In the genomic region with DNA sequence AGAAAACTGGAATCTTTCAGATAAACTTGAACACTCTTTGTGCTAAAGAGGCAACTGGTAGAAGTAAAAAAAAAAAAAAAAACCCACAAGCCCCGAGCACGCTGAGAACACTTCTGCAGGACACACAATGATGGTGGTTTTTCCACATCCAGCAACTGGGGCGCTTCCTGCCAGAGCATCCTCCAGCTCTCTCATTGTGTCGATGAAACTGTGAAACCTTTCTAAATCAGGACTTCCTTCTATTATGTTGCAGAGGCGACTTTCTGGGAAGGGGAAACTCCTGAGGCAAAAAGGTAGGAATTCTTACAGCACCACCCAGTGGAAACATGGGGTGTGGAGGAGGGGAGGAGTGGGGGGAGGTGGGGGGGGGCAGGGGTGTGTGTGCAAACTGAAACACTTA, we compare ENCODE assay signal across 9 mouse cellular contexts. TPM values are rescaled to one million over a fixed set of nuclear protein-coding genes. Genes with fewer than 3 reads are reported as not detected.
DNase-seq lines count a peak whose midpoint lies in the region; ATAC-seq and TF ChIP-seq lines count a peak whose summit lies in the region.
"Had no signal": no experiment of that assay in that cellular context is flagged by ENCODE, and none has a peak within 500 bp of the region (broad histone marks: within the 10 kb centered on the region; RNA-seq: fewer than 3 reads in every experiment).

No protein-coding gene starts in this region.

- H3K4me1 ChIP-seq in embryonic facial prominence, embryonic 13.5 days, result peaks cover 57% of the 10 kb centered on the region
- peaks cover 18% of the 10 kb centered on the region; the same call in 1 of the 2 replicates for H3K4me1 ChIP-seq in forebrain, embryonic 13.5 days
- H3K4me1 ChIP-seq: neural tube, embryonic 12.5 days had no signal

- no peak for DNase-seq in gastrocnemius, adult 2 months
- no peak for DNase-seq in gastrocnemius, postnatal 36 days
- peak; percentile 53 for DNase-seq in 416B (ENCODE audit: low read depth)
- peak; percentile 54 for DNase-seq in kidney, postnatal 10 days
- DNase-seq in natural killer cell, adult 2 months (ENCODE audit: low spot score in 2 of 2), result no peak

- no peaks in the 10 kb centered on the region for H3K9me3 ChIP-seq in embryonic facial prominence, embryonic 13.5 days
- H3K9me3 ChIP-seq in forebrain, embryonic 13.5 days (replicated peaks), result no peaks in the 10 kb centered on the region
- H3K9me3 ChIP-seq: neural tube, embryonic 12.5 days had no signal

- intact Hi-C loops in gastrocnemius, adult 2 months (cut with DNase I), result no loop called here
- intact Hi-C loops in gastrocnemius, postnatal 36 days (cut with DNase I), result loop anchor here (10.0 kb wide), 1 partner anchor 253 kb away; no protein-coding TSS in a partner anchor

- H3K27me3 ChIP-seq in embryonic facial prominence, embryonic 13.5 days, result no peaks in the 10 kb centered on the region
- H3K27me3 ChIP-seq in forebrain, embryonic 13.5 days, result no peaks in the 10 kb centered on the region
- H3K27me3 ChIP-seq: neural tube, embryonic 12.5 days had no signal

- H3K4me2 ChIP-seq in embryonic facial prominence, embryonic 13.5 days, result no peak overlapping the region
- H3K4me2 ChIP-seq in forebrain, embryonic 13.5 days, result no peak overlapping the region
- H3K4me2 ChIP-seq: neural tube, embryonic 12.5 days had no signal

- WGBS in embryonic facial prominence, embryonic 13.5 days, result 25% methylated on average over 5 of the region's 5 CpGs
- 39% methylated on average over 5 of the region's 5 CpGs for WGBS in forebrain, embryonic 13.5 days

- H3K27ac ChIP-seq in gastrocnemius, adult 2 months, result peak overlapping the region; percentile 88
- H3K27ac ChIP-seq in embryonic facial prominence, embryonic 13.5 days, result peak overlapping the region; percentile 28; the same call in 1 of the 2 replicates
- no peak overlapping the region for H3K27ac ChIP-seq in forebrain, embryonic 13.5 days
- H3K27ac ChIP-seq: neural tube, embryonic 12.5 days had no signal

- peak; percentile 24; the same call in 1 of the 2 replicates for TF ChIP-seq CTCF in gastrocnemius, adult 2 months (IDR thresholded peaks at IDR 0.05)

- H3K9ac ChIP-seq in embryonic facial prominence, embryonic 13.5 days, result no peak overlapping the region
- H3K9ac ChIP-seq in forebrain, embryonic 13.5 days, result no peak overlapping the region
- H3K9ac ChIP-seq: neural tube, embryonic 12.5 days had no signal

- no peak overlapping the region for H3K4me3 ChIP-seq in gastrocnemius, adult 2 months
- H3K4me3 ChIP-seq in embryonic facial prominence, embryonic 13.5 days, result no peak overlapping the region
- H3K4me3 ChIP-seq in forebrain, embryonic 13.5 days, result no peak overlapping the region
- H3K4me3 ChIP-seq: neural tube, embryonic 12.5 days had no signal

- H3K36me3 ChIP-seq in embryonic facial prominence, embryonic 13.5 days, result no peaks in the 10 kb centered on the region
- H3K36me3 ChIP-seq in forebrain, embryonic 13.5 days (ENCODE audit: poor library complexity, severe bottlenecking), result no peaks in the 10 kb centered on the region
- H3K36me3 ChIP-seq: neural tube, embryonic 12.5 days had no signal

- ATAC-seq in embryonic facial prominence, embryonic 13.5 days (ENCODE audit: insufficient number of reproducible peaks, insufficient read depth, low FRiP score, low TSS enrichment, low read depth), result no peak
- ATAC-seq in megakaryocyte, adult 5-6 weeks (ENCODE audit: poor library complexity, severe bottlenecking), result no peak
- ATAC-seq in forebrain, embryonic 13.5 days, result no peak

RNA-seq across cellular contexts. Expression of gene Elk3, which starts 13.2 kb away (rescaled TPM):
- total RNA-seq in gastrocnemius, adult 2 months (2021), result 10 to 100 TPM; 11.7 to 14.2 TPM
- total RNA-seq in gastrocnemius, postnatal 36 days (2021), result 10 to 100 TPM; 11.6 to 14.2 TPM
- 33.9 and 40.0 TPM in 2 replicates for polyA plus RNA-seq in embryonic facial prominence, embryonic 13.5 days (2015; fragmentation: Nextera tagmentation; extraction: Ambion mirVana)
- total RNA-seq in megakaryocyte, adult 5-6 weeks (2015), result 27.1 and 29.4 TPM in 2 replicates
- total RNA-seq in megakaryocyte, adult 5-6 weeks (2017), result 19.8 and 22.6 TPM in 2 replicates
- polyA plus RNA-seq in forebrain, embryonic 13.5 days (2015; fragmentation: Nextera tagmentation; extraction: Ambion mirVana), result 7.2 and 8.2 TPM in 2 replicates

Comparison
In these comparisons a context has a peak if more than half of its experiments do, and no peak if none do; other contexts are left out.
1. DNase-seq: peak in 416B (single experiment) and kidney, postnatal 10 days (single experiment); none in gastrocnemius, adult 2 months (single experiment), gastrocnemius, postnatal 36 days (0 of 2) and natural killer cell, adult 2 months (0 of 2).